Mouse (Mus musculus) adrenal gland, adult 8-10 months (tissue): ENCODE data around the gene Wdr18. TPM values are rescaled to one million over a fixed set of nuclear protein-coding genes. Genes with fewer than 3 reads are reported as not detected.
A peak's percentile ranks its signal among the peaks of the same experiment; 100 is the strongest.

Source experiments
- DNase-seq: peaks from one replicate; pipeline ENCODE4 v3.0.0; 2022
- total RNA-seq, 4 experiments: library from RNA; stranded (reverse); gene quantifications; 2 replicates each; pipeline ENCODE4 v1.2.4; 2022

Gene Wdr18
- total RNA-seq, 4 experiments from 2014 or later: 31.7 to 43.0 (median 36.6) TPM

GRCm38 (mm10) chr10:79927324-79928029 is 32.5 kb upstream of the Wdr18 start:
- no peak for DNase-seq

- DNase-seq: no peak
Measured at GRCm38 (mm10) chr10:79928030-79928694, 31.8 kb upstream of the Wdr18 start.

GRCm38 (mm10) chr10:79928907-79929701 is 30.8 kb upstream of the Wdr18 start:
- DNase-seq: no peak

GRCm38 (mm10) chr10:79929967-79930825 is 29.8 kb upstream of the Wdr18 start:
- DNase-seq: no peak

GRCm38 (mm10) chr10:79930826-79931186 is 29.1 kb upstream of the Wdr18 start:
- DNase-seq: no peak

GRCm38 (mm10) chr10:79931797-79932196 is 28.2 kb upstream of the Wdr18 start:
- DNase-seq: no peak

GRCm38 (mm10) chr10:79932736-79933135 is 27.2 kb upstream of the Wdr18 start:
- DNase-seq: no peak

GRCm38 (mm10) chr10:79933145-79933679 is 26.7 kb upstream of the Wdr18 start:
- DNase-seq: no peak

- no peak for DNase-seq
Measured at GRCm38 (mm10) chr10:79933861-79934260, 26.1 kb upstream of the Wdr18 start.

GRCm38 (mm10) chr10:79934272-79934721 is 25.7 kb upstream of the Wdr18 start:
- peak; percentile 79 for DNase-seq

GRCm38 (mm10) chr10:79934794-79935569 is 25.0 kb upstream of the Wdr18 start:
- DNase-seq: no peak

GRCm38 (mm10) chr10:79936284-79936910 is 23.6 kb upstream of the Wdr18 start:
- DNase-seq: no peak

- DNase-seq: peak; percentile 84
Measured at GRCm38 (mm10) chr10:79936911-79937441, 23.0 kb upstream of the Wdr18 start.

- DNase-seq: no peak
Measured at GRCm38 (mm10) chr10:79937775-79938526, 22.0 kb upstream of the Wdr18 start.

- no peak for DNase-seq
Measured at GRCm38 (mm10) chr10:79940749-79941148, 19.2 kb upstream of the Wdr18 start.

GRCm38 (mm10) chr10:79942988-79943387 is 17.0 kb upstream of the Wdr18 start:
- no peak for DNase-seq

GRCm38 (mm10) chr10:79943471-79943901 is 16.5 kb upstream of the Wdr18 start:
- DNase-seq: no peak

- DNase-seq: no peak
Measured at GRCm38 (mm10) chr10:79945507-79946234, 14.3 kb upstream of the Wdr18 start.
